Mouse (Mus musculus): ENCODE data around the gene Borcs5. TPM values are rescaled to one million over a fixed set of nuclear protein-coding genes. Genes with fewer than 3 reads are reported as not detected.
A peak's percentile ranks its signal among the peaks of the same experiment; 100 is the strongest.

Borcs5 gene
- total and polyA plus RNA-seq, 3 experiments: 10.2 to 16.4 (median 10.4) TPM

GRCm38 (mm10) chr6:134751087-134751486, 111.8 kb downstream of the Borcs5 start:
- H3K9ac ChIP-seq (ENCODE audit: insufficient read depth, low read depth): no peak overlapping the region
- H3K27ac ChIP-seq (ENCODE audit: insufficient read depth, low read depth): no peak overlapping the region
- in situ Hi-C loops (cut with MboI; ENCODE audit: low pct_ligation_motif_present, low pct_unique_long_range_greater_than_20kb, low sequenced_read_pairs) (no loop called here), dilution Hi-C loops (cut with MboI; ENCODE audit: extremely low pct_ligation_motif_present, extremely low pct_unique_long_range_greater_than_20kb, low sequenced_read_pairs) (no loop called here)
- H3K4me1 ChIP-seq (ENCODE audit: control insufficient read depth in 1 of 2, insufficient read depth in 2 of 2): peaks cover 2 to 24% of the 10 kb centered on the region in 2 experiments
- H3K36me3 ChIP-seq (replicated peaks in 1 of 2; ENCODE audit: control insufficient read depth in 1 of 2, insufficient read depth in 1 of 2, low read length in 1 of 2): peaks cover 16 to 46% of the 10 kb centered on the region in 2 experiments
- H3K27me3 ChIP-seq (replicated peaks): no peaks in the 10 kb centered on the region
- H3K79me2 ChIP-seq (replicated peaks; ENCODE audit: control insufficient read depth, extremely low read depth, insufficient read depth, poor library complexity, severe bottlenecking): no peaks in the 10 kb centered on the region; the same call in none of the 2 replicates
- no peak for DNase-seq (ENCODE audit: extremely low read depth)
- no peaks in the 10 kb centered on the region for H3K9me3 ChIP-seq (replicated peaks; ENCODE audit: low read length)
- no peak overlapping the region for H3K4me3 ChIP-seq (replicated peaks in 1 of 3; ENCODE audit: low read depth in 2 of 3, low read length in 2 of 3, poor library complexity in 1 of 3)
- H3K4me2 ChIP-seq (ENCODE audit: insufficient read depth, low read depth, poor library complexity, severe bottlenecking): no peak overlapping the region
- TF ChIP-seq CHD1 (IDR thresholded peaks at IDR 0.05; ENCODE audit: low read depth, low read length) (no peak), RCOR1 (conservative IDR thresholded peaks at IDR 0.05; ENCODE audit: low read depth, low read length) (no peak), ZNF384 (IDR thresholded peaks at IDR 0.05; ENCODE audit: low read depth, low read length) (no peak), JUND (conservative IDR thresholded peaks at IDR 0.05; ENCODE audit: low read depth, low read length) (no peak), PAX5 (IDR thresholded peaks at IDR 0.05; ENCODE audit: low read length) (no peak), USF1 (IDR thresholded peaks at IDR 0.05; ENCODE audit: low read depth, low read length) (no peak), POLR2A (IDR thresholded peaks at IDR 0.05; ENCODE audit: low read depth, low read length) (no peak), GABPA (IDR thresholded peaks at IDR 0.05; ENCODE audit: insufficient replicate concordance, low read depth, low read length) (no peak), SIN3A (IDR thresholded peaks at IDR 0.05; ENCODE audit: low read length) (no peak), ZC3H11A (IDR thresholded peaks at IDR 0.05; ENCODE audit: low read depth, low read length) (no peak), MEF2A (IDR thresholded peaks at IDR 0.05; ENCODE audit: borderline replicate concordance, low read depth, low read length) (no peak), NRF1 (IDR thresholded peaks at IDR 0.05; ENCODE audit: low read depth, low read length) (no peak), SMC3 (IDR thresholded peaks at IDR 0.05; ENCODE audit: low read depth, low read length) (no peak), BHLHE40 (IDR thresholded peaks at IDR 0.05; ENCODE audit: low read depth, low read length) (no peak), MAFK (IDR thresholded peaks at IDR 0.05; ENCODE audit: insufficient replicate concordance, low read length) (no peak), MYC (IDR thresholded peaks at IDR 0.05; ENCODE audit: low read depth, low read length) (no peak)

GRCm38 (mm10) chr6:134751883-134752647, 112.8 kb downstream of the Borcs5 start:
- Histone ChIP-seq H3K4me3 (replicated peaks in 1 of 3; ENCODE audit: low read depth in 2 of 3, low read length in 2 of 3, poor library complexity in 1 of 3) (no peak overlapping the region), H3K4me1 (ENCODE audit: control insufficient read depth in 1 of 2, insufficient read depth in 2 of 2) (peaks cover 2 to 24% of the 10 kb centered on the region in 2 experiments), H3K27me3 (replicated peaks) (no peaks in the 10 kb centered on the region), H3K36me3 (replicated peaks in 1 of 2; ENCODE audit: control insufficient read depth in 1 of 2, insufficient read depth in 1 of 2, low read length in 1 of 2) (peaks cover 20 to 47% of the 10 kb centered on the region in 2 experiments), H3K27ac (ENCODE audit: insufficient read depth, low read depth) (no peak overlapping the region), H3K4me2 (ENCODE audit: insufficient read depth, low read depth, poor library complexity, severe bottlenecking) (no peak overlapping the region), H3K79me2 (replicated peaks; ENCODE audit: control insufficient read depth, extremely low read depth, insufficient read depth, poor library complexity, severe bottlenecking) (no peaks in the 10 kb centered on the region; the same call in none of the 2 replicates), H3K9ac (ENCODE audit: insufficient read depth, low read depth) (no peak overlapping the region), H3K9me3 (replicated peaks; ENCODE audit: low read length) (no peaks in the 10 kb centered on the region)
- TF ChIP-seq TCF12 (IDR thresholded peaks at IDR 0.05; ENCODE audit: low read depth, low read length) (0 out of 2 replicates have a peak, but pooled peaks have one; percentile 30), EP300 (IDR thresholded peaks at IDR 0.05; ENCODE audit: low read length) (peak; percentile 74), BHLHE40 (IDR thresholded peaks at IDR 0.05; ENCODE audit: low read depth, low read length) (no peak), MAZ (IDR thresholded peaks at IDR 0.05; ENCODE audit: low read depth, low read length) (no peak), ETS1 (conservative IDR thresholded peaks at IDR 0.05; ENCODE audit: low read depth, low read length) (peak; percentile 14; the same call in 1 of the 2 replicates), TBP (conservative IDR thresholded peaks at IDR 0.05; ENCODE audit: low read depth, low read length) (no peak), CTCF (conservative IDR thresholded peaks at IDR 0.05 in 1 of 2, IDR thresholded peaks at IDR 0.05 in 1 of 2; ENCODE audit: low read depth in 2 of 2, low read length in 2 of 2) (no peak), IRF4 (IDR thresholded peaks at IDR 0.05; ENCODE audit: low read depth, low read length) (peak; percentile 79), ZC3H11A (IDR thresholded peaks at IDR 0.05; ENCODE audit: low read depth, low read length) (no peak)
- in situ Hi-C loops (cut with MboI; ENCODE audit: low pct_ligation_motif_present, low pct_unique_long_range_greater_than_20kb, low sequenced_read_pairs): no loop called here
- dilution Hi-C loops (cut with MboI; ENCODE audit: extremely low pct_ligation_motif_present, extremely low pct_unique_long_range_greater_than_20kb, low sequenced_read_pairs): no loop called here
- peak; percentile 40 for DNase-seq (ENCODE audit: extremely low read depth)
